Mouse (Mus musculus) cerebellum, adult 8-10 months (tissue): ENCODE measurements around the gene Hagh.

ENCODE experiments used
- DNase-seq: peaks from one replicate; pipeline ENCODE4 v3.0.0; 2022

The Hagh gene

DNA sequence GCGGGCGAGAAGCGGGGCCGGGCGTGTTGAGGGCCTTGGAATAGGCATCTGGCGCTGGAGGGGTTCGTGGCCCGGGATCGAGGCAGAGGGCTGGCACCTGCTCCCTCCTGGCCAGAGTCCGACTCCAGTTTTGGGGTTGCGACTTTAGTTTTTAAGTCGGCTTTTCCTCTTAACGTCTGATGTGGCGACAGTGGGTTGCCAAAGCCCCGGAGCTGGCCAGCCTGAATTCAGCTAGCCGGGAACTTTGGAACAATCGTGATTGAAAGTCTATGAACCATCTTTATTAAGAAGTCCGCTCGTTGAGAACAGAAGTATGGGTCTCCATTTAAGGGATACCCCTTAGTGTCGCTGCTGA, 10.8 kb downstream of the Hagh start:
- no peak for DNase-seq

GRCm38 (mm10) chr17:24851381-24852125, 11.6 kb downstream of the Hagh start:
- no peak for DNase-seq

- no peak for DNase-seq
These were observed 16.0 kb downstream of the Hagh start for GRCm38 (mm10) chr17:24855838-24856464.

DNA sequence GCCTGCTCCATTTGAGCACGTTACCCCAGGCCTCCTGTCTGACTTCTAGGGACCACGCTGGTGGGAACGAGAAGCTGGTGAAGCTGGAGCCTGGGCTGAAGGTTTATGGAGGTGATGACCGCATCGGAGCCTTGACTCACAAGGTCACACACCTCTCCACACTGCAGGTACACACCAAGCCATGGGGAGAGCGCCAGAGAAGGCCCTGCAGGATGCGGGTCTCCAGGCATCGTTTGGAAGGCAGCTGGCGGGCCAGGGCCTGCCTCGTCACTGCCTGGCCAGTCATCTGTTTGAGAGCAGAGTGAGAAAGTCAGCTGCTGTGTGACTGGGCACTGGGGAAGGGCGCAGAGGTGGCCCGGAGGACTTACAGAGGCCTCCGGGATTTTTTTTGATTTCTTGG, 16.6 kb downstream of the Hagh start:
- no peak for DNase-seq

- DNase-seq: no peak
These were observed 18.0 kb downstream of the Hagh start for GRCm38 (mm10) chr17:24857831-24858470.

- no peak for DNase-seq
These were observed 19.0 kb downstream of the Hagh start for GRCm38 (mm10) chr17:24858967-24859366.

DNA sequence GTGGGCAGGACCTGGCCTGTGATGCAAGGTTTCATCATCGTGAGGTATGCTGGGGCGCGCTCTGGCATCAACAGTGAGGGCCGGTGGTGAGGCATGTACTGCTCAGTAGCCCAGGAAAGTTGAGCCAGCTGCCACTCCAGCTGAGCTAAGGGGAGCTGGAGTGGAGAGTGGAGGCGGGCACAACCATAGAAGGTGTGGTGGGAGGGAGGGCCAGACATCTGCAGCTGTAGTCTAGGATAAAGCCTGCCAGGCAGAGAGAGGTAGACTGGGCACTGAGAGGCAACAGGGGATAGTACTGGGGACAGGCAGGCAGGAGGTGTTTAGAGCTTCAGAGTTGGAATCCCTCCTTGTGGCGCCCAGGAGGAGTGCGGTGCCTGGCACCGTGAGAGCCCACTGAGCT, 20.1 kb downstream of the Hagh start:
- DNase-seq: no peak

- DNase-seq: no peak
These were observed 21.8 kb downstream of the Hagh start for GRCm38 (mm10) chr17:24861785-24862184.

DNA sequence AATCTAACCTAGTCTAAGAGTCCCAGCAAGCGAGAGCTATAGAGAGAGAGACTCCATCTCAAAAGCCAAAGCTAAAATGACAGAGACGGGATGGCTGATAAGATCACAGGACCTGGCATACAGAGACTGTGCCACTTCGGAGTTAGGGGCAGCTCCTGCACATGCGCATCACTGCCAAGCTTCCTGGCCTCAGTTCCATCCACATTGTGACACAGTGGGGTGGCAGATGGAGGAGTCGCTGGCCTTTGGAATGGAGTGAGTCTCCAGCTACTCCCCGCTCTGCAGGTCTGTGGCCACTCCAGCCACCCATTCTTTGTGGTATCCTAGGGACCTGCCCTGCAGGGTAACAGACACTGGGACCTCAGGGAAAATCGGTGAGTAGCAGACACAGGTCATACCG, 25.8 kb downstream of the Hagh start, which contains the start of gene Igfals:
Gene Igfals (plus strand): TSS at position 222 of the 400 bp plus-strand sequence.
- peak; percentile 83 for DNase-seq

- DNase-seq: no peak
These were observed 28.0 kb downstream of the Hagh start for GRCm38 (mm10) chr17:24867914-24868313.

GRCm38 (mm10) chr17:24873695-24874404, 33.9 kb downstream of the Hagh start:
- DNase-seq: no peak

DNA sequence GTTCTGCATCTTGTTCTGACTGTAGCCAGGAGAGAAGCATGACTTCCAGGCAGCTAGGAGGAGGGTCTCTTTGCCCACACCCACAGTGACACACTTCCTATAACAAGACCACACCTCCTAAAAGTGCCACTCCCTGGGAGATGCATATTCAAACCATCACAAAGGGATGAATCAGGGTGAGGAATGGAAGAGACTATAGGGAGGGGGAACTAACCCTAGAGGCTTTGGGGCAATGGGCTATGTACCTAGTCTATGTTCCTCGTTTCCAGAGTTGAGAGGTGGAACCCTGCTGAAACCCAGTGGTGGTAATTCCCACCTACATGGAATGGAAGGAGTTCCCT, 34.4 kb downstream of the Hagh start:
- DNase-seq: no peak

GRCm38 (mm10) chr17:24874989-24875388, 35.0 kb downstream of the Hagh start:
- DNase-seq: no peak

DNA sequence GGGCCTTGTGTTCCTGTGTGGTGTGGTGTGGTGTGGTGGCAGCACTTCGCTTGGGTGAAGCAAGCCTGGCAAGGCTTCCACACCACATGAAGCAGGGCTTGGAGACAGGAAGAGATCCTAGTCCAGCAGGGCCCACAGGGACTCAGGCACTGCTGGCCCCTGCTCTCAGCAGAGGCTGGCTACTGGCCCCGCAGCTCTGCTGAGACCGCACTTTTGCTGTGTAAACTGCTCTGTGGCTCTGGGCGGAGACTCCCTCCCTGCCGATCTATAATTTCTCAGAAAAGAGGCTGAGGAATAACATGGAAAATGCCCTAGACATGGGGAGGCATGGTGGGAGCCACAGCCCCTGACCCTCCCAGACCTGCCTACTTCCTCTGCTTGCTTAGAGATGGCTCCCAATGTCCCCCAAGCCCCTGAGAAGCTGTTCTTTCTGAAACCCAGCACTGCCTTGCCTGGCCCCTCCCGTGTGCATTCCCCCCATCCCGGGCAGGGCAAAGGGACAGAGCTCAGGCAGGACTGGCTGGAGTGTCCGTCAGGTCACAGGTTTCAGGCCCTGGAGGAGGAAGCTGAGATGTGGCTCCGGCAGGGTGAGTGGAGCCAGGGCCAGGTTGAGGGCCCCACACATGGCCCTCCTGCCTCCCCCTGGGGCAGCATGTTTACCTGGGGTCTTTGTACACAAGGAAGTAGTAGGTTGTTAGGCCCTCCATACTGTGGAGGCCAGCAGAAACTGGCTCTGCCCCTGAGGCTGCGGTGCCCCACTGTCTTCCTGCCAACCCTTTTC, 37.6 kb downstream of the Hagh start:
- no peak for DNase-seq

- no peak for DNase-seq
These were observed 38.1 kb downstream of the Hagh start for GRCm38 (mm10) chr17:24878117-24878397.

GRCm38 (mm10) chr17:24878531-24878930, 38.6 kb downstream of the Hagh start:
- no peak for DNase-seq

DNA sequence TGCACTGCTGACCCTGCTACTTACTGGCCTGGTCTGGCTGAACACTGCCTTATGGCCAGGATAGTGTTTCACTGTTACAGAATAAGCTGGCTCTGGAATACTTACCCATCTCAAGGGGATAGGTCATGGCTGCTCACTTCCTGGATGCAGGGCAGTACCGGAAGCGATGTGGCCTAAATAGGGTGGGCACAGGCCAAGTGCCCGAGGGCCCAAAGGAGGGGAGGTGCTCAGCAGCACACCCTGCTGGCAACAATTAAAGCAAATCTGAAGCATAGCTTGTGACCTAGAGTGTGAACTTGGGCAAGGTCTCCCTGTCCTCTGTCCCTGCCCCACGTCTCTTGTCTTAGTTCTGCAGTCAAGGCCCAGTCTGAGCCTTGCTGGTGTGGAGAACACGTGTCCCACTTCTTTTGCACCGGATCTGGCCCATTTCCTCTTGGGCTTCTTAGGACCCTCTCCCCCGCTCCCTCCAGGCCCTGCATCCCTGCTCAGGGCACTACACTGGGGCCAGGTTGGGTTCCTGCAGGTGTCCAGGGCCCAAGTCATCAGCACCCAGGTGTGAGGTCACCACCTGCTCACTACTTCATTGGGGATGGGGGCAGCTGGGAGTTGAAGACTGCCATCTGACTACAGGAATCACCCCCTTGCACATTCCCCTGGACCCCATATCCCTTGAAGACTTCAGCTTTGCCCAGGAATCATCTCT, 41.9 kb downstream of the Hagh start:
- no peak for DNase-seq

DNA sequence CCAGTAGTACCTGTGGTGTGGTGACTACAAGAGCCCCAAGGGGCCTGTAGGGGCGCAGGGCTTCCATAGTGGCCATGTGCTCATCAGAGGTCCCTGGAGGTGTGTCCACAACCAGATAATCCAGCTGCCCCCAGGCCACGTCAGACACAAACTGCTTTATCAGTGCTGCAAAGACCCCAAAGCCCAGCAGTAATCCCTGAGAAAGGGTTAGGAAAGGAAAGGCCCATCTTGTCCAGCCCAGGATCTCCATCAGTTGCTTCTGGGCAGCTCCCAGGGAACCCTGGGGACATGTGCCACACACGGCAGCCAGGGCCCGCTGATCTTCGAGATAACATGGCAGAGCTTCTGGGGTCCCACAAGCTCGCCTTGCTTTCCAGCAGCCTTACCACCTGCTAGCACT, 44.4 kb downstream of the Hagh start:
- DNase-seq: no peak

DNA sequence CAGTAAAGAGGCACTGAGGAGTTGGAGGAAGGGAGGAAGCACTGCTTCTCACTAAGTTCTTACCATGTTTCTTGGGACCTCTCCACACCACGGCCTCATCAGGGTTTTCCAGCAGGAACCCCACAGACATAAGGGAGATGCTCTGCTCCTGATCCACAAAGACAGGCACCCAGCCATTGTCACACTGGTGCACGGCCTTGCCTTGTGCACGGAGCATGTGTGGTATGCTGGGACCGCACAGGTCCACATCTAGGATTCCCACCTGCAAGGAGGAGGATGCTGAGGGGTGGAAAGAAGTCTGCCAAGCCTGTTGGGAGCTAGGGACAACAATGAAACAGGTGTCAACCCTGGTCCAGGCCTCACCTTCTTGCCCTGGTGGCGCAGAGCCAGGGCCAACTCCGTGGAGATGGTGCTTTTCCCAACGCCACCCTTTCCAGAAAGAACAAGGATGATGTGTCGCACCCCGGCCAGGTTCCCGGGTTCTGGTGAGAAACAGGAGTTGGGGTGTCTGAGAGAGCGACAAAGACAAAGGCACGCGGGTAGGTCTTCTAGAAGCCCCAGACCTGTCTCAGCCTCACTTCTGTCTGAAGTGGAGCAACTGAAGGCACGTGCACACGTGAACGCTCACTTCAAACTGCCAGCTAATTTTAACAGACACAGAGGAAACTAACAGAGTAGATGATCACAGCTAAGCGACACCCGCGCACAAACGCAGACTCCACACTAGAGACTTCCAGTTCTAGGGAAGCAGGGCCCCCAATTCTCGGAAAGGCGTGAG, 45.6 kb downstream of the Hagh start:
- no peak for DNase-seq

DNA sequence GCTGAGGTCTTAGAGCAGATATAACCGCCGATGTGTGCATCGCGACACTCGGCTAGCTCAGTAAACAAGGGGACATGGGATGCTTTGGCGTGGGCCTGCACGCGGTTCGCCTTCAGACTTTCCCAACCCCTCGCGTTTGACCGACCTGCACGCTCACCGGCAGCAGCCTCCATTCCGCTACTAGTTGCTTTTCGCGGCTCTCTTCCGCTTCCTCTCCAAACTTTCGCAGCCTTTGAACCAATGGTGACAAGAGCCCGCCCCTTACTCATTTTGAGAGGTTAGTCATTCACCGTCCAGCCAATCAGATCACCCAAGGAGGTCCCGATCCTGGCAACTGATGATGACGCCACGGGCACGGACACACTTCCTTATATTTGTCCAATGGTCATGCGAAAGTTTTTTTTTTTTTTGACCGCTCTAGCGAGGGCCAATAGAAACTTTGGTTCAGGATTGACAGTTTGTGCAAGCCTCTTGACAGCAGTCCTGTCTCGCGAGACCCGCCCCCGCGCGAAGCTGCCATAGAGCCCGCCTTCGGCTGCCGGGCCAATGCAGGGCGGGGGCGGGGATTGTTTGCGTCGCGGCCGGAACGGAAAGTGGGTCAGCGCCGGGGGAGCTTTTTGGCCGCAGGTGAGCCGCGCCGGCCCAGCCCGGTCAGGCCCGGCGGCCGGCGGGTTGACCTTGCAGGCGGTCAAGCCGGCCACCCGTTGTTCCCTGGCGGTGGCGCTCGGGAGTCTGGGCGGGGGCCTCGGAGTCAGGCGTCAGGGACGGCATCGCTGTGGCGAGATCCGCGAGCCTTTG, 46.4 kb downstream of the Hagh start, which contains the start of the genes Nubp2 and Spsb3:
Gene Nubp2 (minus strand): TSS at position 216 of the 798 bp plus-strand sequence.
Gene Spsb3 (plus strand): TSS at position 510 of the 798 bp plus-strand sequence.
- peak; percentile 97 for DNase-seq

DNA sequence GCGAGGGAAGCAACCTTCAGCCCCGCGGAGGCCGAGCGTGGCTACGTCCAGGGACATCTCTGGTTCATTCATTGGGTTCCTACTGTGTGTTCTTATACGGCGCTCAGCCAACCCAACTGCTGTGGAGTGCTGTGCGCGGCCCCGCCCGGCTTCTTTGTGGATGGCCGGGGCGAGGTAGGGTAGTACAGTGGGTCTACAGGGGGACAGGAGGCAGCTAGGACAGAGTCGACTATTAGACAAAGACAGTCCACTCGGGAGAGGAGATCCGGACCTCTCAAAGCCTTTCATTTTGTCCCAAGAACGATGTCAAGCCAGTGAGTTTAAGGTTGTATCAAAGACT, 47.0 kb downstream of the Hagh start:
- DNase-seq: no peak
